Mouse (Mus musculus) liver, adult 2 months (tissue): ENCODE results near the gene Plxnb2. TPM values are rescaled to one million over a fixed set of nuclear protein-coding genes. Genes with fewer than 3 reads are reported as not detected.

Experiments
- DNase-seq: peaks from one replicate; pipeline ENCODE4 v3.0.0-alpha.2; 2011; ENCODE audit warnings: low read depth, low spot score; ENCODE audit errors: extremely low read depth
- H3K27ac ChIP-seq: fragments of 200-500 bp; replicated peaks from 2 replicates; pipeline ENCODE4 v1.5.1; 2012; ENCODE audit warnings: low read depth, mild to moderate bottlenecking, control low read depth, inconsistent platforms, low read length; ENCODE audit not compliant: insufficient read depth
- H3K27me3 ChIP-seq: fragments of 200-500 bp; 2 replicates; pipeline ENCODE4 v1.6.1; 2012; ENCODE audit warnings: mild to moderate bottlenecking, moderate library complexity, low read length, inconsistent platforms; ENCODE audit not compliant: control insufficient read depth, insufficient read depth
- H3K36me3 ChIP-seq: fragments of 200-500 bp; 2 replicates; pipeline ENCODE4 v1.6.1; 2012; ENCODE audit warnings: low read length, inconsistent platforms; ENCODE audit not compliant: control insufficient read depth, insufficient read depth
- H3K4me1 ChIP-seq: fragments of 200-500 bp; 2 replicates; pipeline ENCODE4 v1.6.1; 2011; ENCODE audit warnings: low read length; ENCODE audit not compliant: control insufficient read depth, insufficient read depth
- H3K4me3 ChIP-seq: fragments of 200-500 bp; 2 replicates; pipeline ENCODE4 v1.5.1; 2011; ENCODE audit warnings: low read depth, mild to moderate bottlenecking, control low read depth, low read length, moderate library complexity; ENCODE audit not compliant: insufficient read depth
- H3K79me2 ChIP-seq: fragments of 200-500 bp; 2 replicates; pipeline ENCODE4 v1.6.1; 2012; ENCODE audit warnings: inconsistent platforms, mild to moderate bottlenecking, low read length, moderate library complexity; ENCODE audit not compliant: control insufficient read depth, insufficient read depth
- H3K9ac ChIP-seq: fragments of 200-500 bp; 2 replicates; pipeline ENCODE4 v1.6.1; 2012; ENCODE audit warnings: low read depth, mild to moderate bottlenecking, control low read depth, inconsistent platforms, low read length
- CTCF ChIP-seq: fragments of 200-500 bp; IDR thresholded peaks from 2 replicates; pipeline ENCODE4 v1.5.1; 2011; ENCODE audit warnings: low read depth, low read length, control low read depth
- POLR2A ChIP-seq: fragments of 200-500 bp; IDR thresholded peaks from 2 replicates; pipeline ENCODE4 v1.6.1; 2011; ENCODE audit warnings: low read length, control low read depth; ENCODE audit not compliant: insufficient read depth; ENCODE audit errors: extremely low read depth
- WGBS: fragments of 180-500 bp; shearing (Covaris S2); methylation state at CpG from one replicate; pipeline ENCODE4 v1.1.7; 2018; 5-methylcytosine and 5-hydroxymethylcytosine counted together
- polyA plus RNA-seq: library from polyadenylated mRNA; depleted of rRNA; stranded (reverse); fragments of >200 nt; gene quantifications from 2 replicates; pipeline ENCODE4 v1.2.3, GENCODE M21; 2012
- total RNA-seq: library from RNA; depleted of rRNA; stranded (reverse); fragments of >200 nt; gene quantifications from 2 replicates; pipeline ENCODE4 v1.2.3, GENCODE M21; 2014

Plxnb2 gene
- total and polyA plus RNA-seq, 2 experiments = 80.0 to 199 TPM

DNA sequence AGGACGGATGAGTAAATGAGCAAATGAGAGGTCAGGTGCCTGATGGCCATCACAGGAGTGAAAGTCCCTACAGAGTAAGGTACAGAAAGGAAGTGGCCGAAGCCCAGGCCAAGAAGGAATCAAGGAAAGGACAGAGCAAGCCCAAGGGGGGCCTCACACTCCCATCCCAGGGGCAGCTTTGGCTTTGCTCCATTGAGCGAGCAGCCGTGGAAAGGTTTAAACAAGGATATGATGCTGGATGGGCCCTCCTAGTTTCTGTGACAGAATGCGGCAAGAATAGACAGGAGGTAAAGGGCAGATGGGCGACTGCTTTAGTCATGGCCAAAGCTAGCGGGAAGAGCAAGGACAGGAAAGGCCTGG, 42.6 kb downstream of the Plxnb2 start:
- Histone ChIP-seq H3K27ac (no peak overlapping the region), H3K9ac (no peak overlapping the region), H3K4me1 (no peaks in the 10 kb centered on the region), H3K79me2 (no peaks in the 10 kb centered on the region), H3K4me3 (no peak overlapping the region), H3K27me3 (no peaks in the 10 kb centered on the region), H3K36me3 (no peaks in the 10 kb centered on the region)
- no peak for DNase-seq
- TF ChIP-seq CTCF (no peak), POLR2A (no peak)
- 87% methylated on average over 7 of the region's 7 CpGs for WGBS

DNA sequence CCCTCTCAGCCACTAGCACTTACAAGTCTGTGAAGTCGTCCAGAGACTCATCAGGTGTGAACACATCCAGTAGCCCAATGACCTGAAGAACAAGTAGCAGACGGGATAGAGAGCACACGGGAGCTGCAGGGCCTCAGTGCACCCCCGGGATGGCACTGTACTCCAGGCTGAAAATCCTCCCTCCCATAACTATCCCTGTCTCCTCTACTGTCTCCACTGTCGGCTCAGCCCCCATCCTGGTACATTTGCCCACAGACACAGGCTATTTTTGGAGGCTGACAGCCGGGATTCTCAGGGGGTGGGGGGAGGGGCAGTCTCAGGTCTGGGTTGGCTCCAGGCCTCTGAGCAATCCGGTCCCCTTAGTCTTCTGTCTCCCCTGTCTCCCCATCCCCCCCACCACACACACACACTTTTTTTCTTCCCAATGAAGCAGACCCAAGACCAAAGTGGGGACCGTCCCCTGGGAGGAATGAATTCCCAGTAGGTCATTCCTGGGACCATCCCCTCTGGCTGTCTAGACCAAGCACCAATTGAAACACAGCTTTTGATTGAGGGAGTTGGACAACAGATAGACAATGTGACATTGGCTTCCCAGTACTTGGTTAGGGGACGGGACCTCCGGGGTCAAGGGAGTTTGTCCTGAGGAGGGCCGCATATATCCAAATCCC, 43.1 kb downstream of the Plxnb2 start:
- DNase-seq = no peak
- no peaks in the 10 kb centered on the region for H3K4me1 ChIP-seq
- H3K79me2 ChIP-seq = no peaks in the 10 kb centered on the region
- H3K27ac ChIP-seq = no peak overlapping the region
- H3K4me3 ChIP-seq = no peak overlapping the region
- H3K9ac ChIP-seq = no peak overlapping the region
- H3K27me3 ChIP-seq = no peaks in the 10 kb centered on the region
- 69% methylated on average over 11 of the region's 11 CpGs for WGBS
- no peaks in the 10 kb centered on the region for H3K36me3 ChIP-seq
- no peak for TF ChIP-seq POLR2A

DNA sequence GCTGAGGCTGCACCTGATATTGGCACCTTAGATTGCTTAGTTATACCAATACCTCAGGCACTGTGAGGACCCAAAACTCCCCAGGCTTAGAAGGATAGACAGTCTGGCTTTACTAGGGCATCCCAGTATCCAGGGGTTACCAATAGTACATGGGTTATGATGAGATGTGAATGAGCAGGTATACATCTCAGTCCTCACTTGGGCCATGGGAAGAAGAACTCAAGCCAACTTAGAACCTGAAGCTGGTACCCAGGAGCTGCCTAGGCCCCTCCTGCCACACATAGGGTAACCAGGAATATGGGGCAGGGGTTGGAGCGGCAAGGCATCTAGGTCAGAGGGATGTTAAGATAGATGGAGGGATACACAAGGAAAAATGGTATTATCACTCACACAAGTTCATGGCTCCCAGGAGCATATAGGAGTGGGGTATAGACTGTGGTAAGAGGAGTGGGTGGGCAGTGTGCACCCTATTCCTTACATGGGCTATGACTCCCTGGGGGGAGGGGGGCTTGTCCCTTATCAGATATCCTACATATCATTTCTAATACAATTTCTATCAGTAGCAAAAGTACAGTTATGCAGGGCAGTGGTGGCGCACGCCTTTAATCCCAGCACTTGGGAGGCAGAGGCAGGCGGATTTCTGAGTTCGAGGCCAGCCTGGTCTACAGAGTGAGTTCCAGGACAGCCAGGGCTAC, 44.0 kb downstream of the Plxnb2 start:
- H3K4me3 ChIP-seq = no peak overlapping the region
- H3K9ac ChIP-seq = no peak overlapping the region
- TF ChIP-seq CTCF (no peak), POLR2A (no peak)
- WGBS = 98% methylated on average over 5 of the region's 5 CpGs
- H3K27ac ChIP-seq = no peak overlapping the region
- no peak for DNase-seq
- no peaks in the 10 kb centered on the region for H3K4me1 ChIP-seq
- H3K36me3 ChIP-seq = no peaks in the 10 kb centered on the region
- H3K79me2 ChIP-seq = no peaks in the 10 kb centered on the region
- no peaks in the 10 kb centered on the region for H3K27me3 ChIP-seq

- Histone ChIP-seq H3K36me3 (no peaks in the 10 kb centered on the region), H3K79me2 (peaks cover 4% of the 10 kb centered on the region; the same call in 1 of the 2 replicates), H3K4me1 (peaks cover 7% of the 10 kb centered on the region; the same call in 1 of the 2 replicates), H3K4me3 (no peak overlapping the region), H3K9ac (no peak overlapping the region), H3K27ac (no peak overlapping the region), H3K27me3 (no peaks in the 10 kb centered on the region)
- TF ChIP-seq CTCF (no peak), POLR2A (no peak)
- no peak for DNase-seq
- 76% methylated on average over 3 of the region's 3 CpGs for WGBS
These were observed 49.3 kb downstream of the Plxnb2 start for GRCm38 (mm10) chr15:89131316-89131715.

DNA sequence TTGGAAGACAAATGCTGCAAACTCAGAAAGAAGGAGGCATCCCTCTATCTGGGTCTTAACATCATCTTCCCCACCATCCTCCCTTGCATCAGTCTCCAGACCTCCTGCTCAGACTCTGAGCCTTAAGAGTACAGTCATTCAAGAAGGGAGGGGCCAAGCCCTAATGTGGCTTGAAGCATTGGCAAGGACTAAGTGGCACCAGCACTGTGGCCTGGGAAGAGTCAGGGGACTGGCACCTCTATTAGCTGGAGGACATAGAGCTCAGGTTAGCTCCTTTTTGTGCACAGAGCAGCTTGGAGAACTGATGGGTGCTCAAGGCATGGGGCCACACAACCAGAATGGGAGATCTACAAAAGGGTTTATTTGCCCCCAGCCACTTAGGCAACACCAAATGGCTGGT, 50.3 kb downstream of the Plxnb2 start:
- Histone ChIP-seq H3K4me1 (peaks cover 7% of the 10 kb centered on the region; the same call in 1 of the 2 replicates), H3K79me2 (peaks cover 4% of the 10 kb centered on the region; the same call in 1 of the 2 replicates), H3K27me3 (no peaks in the 10 kb centered on the region), H3K9ac (no peak overlapping the region), H3K27ac (no peak overlapping the region), H3K36me3 (no peaks in the 10 kb centered on the region), H3K4me3 (no peak overlapping the region)
- no peak for TF ChIP-seq CTCF
- TF ChIP-seq POLR2A = no peak
- no peak for DNase-seq
